Mouse (Mus musculus) T-cell, adult 66 days (primary cell): ENCODE measurements around the gene Acot12. TPM values are rescaled to one million over a fixed set of nuclear protein-coding genes. Genes with fewer than 3 reads are reported as not detected.

Experiments used
- total RNA-seq, 2 experiments: library from RNA; stranded (reverse); gene quantifications; 3 replicates in 1 of 2; 4 replicates in 1 of 2; pipeline ENCODE4 v1.2.4; 2023

Acot12 gene
- not detected for total RNA-seq

DNA sequence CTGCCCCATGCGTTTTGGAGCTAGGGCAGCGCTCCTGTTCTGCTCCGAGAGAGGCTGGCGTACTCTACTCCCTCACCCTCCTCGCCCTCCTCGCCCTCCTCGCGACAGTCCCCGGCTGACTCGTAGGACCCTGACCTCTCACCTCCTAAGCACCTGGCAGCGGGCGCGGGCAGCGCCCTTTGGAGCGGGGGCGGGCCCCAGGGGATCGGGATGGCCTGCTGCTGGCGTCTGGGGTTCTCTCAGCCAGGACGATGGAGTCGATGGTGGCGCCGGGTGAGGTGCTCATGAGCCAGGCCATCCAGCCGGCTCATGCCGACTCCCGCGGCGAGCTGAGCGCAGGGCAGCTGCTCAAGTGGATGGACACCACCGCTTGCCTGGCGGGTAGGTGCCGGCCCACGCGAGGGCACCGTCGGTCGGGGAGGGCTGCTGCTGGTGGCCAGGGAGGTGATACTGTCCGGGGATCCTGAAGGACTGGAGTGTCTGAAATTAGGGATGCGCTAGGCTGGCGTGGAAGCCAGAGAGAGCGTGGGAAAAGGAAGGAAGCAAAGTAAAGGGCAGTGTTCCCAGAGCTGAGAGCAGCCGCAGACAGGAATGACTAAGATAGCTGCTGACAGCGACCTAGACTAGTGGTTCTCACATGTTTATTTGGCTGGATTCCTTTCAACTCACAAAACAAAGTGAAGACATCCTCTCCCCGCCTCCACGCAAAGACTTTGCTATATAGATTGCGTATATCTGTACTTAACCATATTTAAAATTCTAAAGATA lies at the start of gene Acot12:
Acot12 (plus strand) TSS at position 233 of the 768 bp plus-strand sequence.

DNA sequence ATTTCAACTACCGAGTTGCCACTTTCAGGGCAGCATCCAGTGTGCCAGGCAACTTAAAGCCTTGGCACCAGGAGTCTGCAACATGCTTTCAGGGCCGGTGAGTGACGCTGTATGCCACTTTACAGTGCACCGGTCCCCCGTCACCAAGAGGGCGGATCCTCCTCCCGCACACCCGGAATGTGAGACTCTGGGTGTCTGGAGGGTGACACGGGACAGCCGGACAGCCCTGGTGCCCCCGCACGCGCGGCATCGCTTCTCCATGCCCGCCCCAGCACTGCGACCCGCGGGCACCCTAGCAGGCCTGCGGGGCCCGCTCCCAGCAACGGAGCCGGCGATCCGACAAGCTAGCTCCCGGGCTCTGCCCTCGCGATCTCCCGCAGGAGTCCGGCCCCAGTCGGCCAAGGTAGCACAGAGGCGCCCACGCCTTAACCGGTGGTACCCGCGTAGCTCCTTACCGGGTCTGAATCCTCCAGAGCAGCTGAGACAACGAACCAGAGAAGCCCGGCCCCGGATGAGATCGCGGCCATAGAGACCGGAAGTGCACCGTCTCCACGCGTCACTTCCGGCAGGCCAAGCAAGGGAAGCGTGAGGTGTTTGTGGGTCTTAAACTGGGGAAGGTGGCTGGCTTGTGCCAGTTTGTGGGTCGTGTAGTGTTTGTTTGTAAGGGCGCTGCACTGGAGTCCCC lies 66.0 kb downstream of the Acot12 start, which contains the start of gene Zcchc9:
Zcchc9 (minus strand) TSS at position 551 of the 685 bp plus-strand sequence.

Other genes with a start within 250 kb of the Acot12 start
- gene Zcchc9, start 66.2 kb downstream of the Acot12 start, total RNA-seq = 10 to 100 TPM; 50.8 to 55.5 TPM
- gene Ckmt2, start 135.4 kb downstream of the Acot12 start, total RNA-seq = under 1 TPM in 1 of 2 experiments, not detected in 1; 0.38 TPM